Mouse (Mus musculus) hematopoietic stem cell, adult 5-6 weeks (primary cell): ENCODE data around the gene Cacng4. TPM values are rescaled to one million over a fixed set of nuclear protein-coding genes. Genes with fewer than 3 reads are reported as not detected.

Source experiments
- ATAC-seq, 2 experiments: fragments of 125-278 bp in 1 of 2; replicated peaks in 1 of 2; 2 replicates each; pipeline ENCODE4 v1.8.0; 2016 to 2017; ENCODE audit warnings: inconsistent platforms in 2 of 2, mild to moderate bottlenecking in 2 of 2, moderate number of reproducible peaks in 2 of 2, low read depth in 1 of 2, moderate TSS enrichment in 1 of 2; ENCODE audit not compliant: low FRiP score in 2 of 2, poor library complexity in 2 of 2, severe bottlenecking in 2 of 2, insufficient read depth in 1 of 2, low TSS enrichment in 1 of 2
- total RNA-seq: library from RNA; stranded (forward); fragments of 172-1452, 232-1000 nt; gene quantifications from 2 replicates; pipeline ENCODE4 v1.2.3, GENCODE M21; 2017

The Cacng4 gene
- total RNA-seq, 1 experiment from 2014 or later, result not detected

DNA sequence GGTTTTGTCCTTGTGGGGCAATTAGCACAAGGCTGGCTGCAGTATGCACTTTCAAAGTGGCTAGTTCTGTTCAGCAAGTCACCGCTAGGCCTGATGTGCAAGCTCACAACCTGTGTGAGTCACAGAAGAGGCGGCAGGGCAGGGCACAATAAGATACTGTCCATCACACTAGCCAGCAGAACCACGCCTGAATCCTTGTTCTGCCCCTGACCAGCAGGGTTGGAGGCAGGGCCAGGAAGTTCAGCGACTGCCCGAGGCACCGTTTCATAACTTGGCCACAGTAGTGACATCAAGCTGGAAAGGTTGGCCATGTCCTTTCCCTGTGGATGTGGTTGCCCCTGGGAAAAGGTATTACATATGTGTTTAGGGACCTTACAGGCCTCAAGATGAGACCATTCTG is 56.5 kb downstream of the Cacng4 start:
- ATAC-seq, result no peak

DNA sequence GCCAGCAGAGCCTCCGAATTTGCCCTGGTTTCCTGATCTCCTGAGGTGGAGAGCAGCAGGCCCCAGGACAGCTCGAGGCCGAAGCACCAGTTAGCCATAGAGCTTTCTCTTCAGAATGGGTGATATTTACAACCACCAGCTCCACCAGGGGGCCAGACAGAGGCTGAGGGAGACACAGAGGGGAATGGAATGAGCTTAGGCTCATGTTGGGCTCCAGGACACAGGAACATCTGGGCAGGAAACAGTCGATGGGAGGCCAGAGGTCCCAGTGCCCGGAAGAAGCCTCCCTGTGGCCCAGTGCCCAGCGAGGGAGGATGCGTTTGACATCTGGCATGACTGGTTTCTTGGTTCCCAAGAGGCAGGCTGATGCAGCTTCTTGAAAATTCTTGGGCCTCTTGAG is 60.2 kb downstream of the Cacng4 start:
- no peak for ATAC-seq

DNA sequence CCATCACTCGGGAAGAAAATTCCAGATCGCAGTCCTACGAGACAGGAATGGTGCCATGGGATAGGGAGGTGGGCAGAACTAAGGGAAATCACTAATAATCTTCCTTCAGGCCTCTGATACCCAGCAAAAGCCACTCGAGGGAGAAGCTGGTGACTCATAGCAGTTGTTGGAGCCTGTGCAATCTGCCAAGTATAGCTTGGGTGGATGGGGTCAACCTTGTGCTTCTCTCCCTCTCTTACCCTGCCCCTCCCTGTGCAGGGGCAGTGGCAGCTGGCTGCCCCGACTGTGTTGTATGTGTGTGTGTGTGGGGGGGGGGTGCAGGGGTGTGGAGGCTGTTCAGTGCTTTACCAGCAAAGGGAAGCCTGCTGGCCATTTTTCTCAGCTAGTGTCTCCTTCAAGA is 62.9 kb downstream of the Cacng4 start:
- no peak for ATAC-seq

DNA sequence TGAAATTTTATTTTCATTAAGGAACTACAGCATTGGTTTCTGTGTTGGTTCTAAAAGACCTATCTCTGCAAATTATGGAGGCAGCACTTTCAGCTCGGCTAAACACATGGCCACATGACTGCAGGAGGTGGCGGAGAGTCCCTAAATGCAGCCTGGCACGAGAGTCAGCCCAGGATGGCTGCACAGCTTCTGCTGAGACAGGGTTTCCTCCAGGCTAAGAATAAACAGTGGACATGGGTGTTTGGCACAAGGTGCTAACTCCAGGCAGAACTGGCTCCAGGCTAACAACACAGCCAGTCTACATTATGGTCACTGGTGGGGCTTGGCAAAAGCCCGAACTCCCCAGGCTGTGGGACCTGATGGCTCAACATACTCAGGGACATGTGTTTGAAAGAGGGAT is 63.4 kb downstream of the Cacng4 start:
- ATAC-seq, result no peak

- no peak for ATAC-seq
Measured at GRCm38 (mm10) chr11:107729141-107729540, 65.2 kb downstream of the Cacng4 start.

DNA sequence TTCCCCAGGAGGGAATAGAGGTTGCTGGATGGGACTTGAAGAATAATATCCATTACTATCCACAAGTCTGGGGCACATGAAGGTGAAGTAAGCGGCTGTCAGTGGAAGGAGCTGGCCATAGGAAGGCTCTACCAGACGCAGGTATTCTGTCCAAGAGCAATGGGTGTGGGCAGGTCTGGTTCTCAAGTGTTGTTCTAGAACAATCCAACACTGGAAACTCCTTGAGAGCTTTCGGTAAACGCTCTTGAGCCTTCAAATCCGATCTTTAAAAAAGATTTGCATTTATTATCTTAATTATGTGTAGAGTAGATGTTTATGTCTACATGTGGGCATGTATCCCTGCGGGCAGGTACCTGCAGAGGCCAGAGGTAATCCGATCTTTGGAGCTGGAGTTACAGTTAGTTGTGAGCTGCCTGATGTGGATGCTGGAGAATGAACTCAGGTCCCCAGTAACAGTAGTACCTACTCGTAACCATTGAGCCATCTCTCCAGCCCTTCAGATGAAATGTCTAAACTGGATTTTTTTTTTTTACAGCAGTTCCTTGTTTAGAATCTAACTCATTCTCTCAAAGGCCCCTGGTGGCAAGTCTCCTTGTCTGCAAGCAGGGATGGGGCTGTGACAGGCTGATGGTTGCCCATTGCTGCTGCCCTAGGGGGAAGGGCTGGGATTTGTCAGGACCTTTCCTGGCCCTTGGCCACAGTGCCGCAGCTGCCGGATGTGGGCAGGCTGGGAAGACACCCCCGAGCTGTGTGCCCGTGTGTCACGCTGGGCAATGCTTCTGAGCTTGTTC is 66.1 kb downstream of the Cacng4 start:
- no peak for ATAC-seq

- no peak for ATAC-seq
Measured at GRCm38 (mm10) chr11:107724603-107725002, 69.8 kb downstream of the Cacng4 start.

- ATAC-seq, result no peak
Measured at GRCm38 (mm10) chr11:107721057-107721456, 73.3 kb downstream of the Cacng4 start.

- ATAC-seq, result peak; percentile 92
Measured at GRCm38 (mm10) chr11:107720264-107721021, 73.9 kb downstream of the Cacng4 start.

DNA sequence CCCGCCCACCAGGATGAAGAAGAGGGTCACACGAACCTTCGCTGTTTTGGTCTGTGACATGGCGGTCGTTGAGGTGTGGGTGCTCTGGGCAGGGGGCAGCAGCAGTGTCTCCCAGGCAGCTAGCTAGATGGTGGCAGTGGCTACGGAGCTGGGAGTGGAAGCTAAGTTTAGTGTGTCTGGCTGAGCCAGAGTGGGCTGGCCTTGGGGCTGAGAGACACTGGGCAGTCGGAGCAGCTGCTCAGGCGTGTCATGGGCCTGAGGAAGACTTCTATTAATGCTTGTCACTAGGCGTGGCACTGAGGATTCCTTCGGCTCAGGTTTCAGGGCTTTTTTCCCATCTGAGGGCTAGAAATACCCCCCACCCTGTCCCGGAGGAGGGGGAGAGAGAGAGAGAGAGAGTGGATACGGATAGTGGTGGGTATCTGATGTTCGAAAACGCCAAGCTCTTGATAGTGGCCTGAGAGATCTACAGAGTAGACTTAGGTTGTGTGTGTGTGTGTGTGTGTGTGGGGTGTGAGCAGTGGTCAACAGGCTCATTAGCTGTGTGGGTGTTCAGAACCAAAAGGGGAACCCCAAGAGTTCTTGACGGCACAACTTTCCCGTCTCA is 77.9 kb downstream of the Cacng4 start, which contains the start of gene Cacng1:
TSS of gene Cacng1 (minus strand) at position 191 of the 607 bp plus-strand sequence.
- ATAC-seq, result no peak

- no peak for ATAC-seq
Measured at GRCm38 (mm10) chr11:107714368-107714767, 80.0 kb downstream of the Cacng4 start.

DNA sequence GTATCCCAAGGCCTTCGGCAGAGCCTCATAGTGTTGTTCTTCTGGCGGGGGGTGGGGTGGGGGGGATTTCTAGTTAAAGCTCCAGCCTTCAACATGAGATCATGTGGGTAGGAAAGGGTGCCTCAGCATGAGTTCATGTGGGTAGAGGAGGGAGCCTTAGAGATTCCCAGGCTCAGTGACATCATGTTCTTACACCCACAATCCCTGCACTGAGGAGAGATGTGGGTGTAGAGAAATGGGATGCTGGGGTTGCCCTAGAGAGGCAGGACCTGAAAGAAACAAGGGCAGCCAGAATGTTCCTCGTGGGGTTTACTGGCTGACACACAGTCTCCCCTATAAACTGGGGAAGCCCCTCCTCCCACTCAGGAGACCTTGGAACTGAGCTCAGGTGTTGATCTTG is 84.0 kb downstream of the Cacng4 start:
- ATAC-seq, result no peak

- no peak for ATAC-seq
Measured at GRCm38 (mm10) chr11:107707897-107708610, 86.3 kb downstream of the Cacng4 start.

DNA sequence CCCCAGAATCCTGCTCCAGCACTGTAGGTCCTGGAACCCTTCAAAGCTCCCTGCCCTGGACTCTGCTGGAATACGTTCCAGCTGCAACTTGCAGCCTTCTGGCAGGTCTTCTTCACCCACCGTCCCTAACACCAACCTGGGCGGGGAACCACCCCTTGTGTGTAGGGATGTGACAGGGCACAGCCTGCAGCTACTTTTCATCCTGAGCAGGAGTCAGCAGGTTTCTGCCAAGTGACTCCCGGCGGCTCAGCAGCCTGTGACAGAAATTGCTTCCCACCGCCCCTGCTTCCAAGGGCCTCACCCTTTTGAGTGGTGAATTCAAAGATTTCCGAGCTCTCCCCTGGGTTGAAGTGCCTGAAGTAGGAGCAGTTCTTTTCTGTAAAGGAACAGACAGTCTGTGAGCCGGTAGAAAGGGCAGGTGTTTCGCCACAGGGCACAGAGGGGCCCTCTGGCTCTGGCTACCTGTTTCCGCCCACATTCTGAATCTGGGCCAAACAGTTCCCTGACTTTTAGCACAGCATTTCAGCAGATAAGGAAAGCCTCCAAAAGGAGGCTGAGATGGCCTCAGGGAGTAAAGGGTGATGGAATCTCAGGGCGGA is 88.8 kb downstream of the Cacng4 start:
- ATAC-seq, result no peak

DNA sequence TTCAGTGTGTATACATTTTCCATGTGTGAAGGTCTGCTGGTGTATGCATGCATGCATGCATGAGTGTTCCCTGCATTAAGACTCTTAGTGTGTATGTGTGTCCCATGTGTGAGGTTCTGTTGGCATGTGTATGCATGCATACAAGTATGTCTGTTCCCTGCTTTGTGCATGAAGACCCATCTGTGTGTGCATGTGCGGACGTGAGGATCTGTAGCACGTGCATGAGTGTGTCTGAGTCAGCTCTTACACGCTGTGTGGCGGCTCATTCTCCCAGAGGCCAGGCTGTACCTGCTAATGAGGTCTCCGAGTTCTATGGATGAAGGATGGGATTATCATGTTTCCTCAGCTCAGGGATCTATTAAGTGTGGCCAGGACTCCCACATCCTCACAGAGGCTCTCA is 89.3 kb downstream of the Cacng4 start:
- no peak for ATAC-seq

DNA sequence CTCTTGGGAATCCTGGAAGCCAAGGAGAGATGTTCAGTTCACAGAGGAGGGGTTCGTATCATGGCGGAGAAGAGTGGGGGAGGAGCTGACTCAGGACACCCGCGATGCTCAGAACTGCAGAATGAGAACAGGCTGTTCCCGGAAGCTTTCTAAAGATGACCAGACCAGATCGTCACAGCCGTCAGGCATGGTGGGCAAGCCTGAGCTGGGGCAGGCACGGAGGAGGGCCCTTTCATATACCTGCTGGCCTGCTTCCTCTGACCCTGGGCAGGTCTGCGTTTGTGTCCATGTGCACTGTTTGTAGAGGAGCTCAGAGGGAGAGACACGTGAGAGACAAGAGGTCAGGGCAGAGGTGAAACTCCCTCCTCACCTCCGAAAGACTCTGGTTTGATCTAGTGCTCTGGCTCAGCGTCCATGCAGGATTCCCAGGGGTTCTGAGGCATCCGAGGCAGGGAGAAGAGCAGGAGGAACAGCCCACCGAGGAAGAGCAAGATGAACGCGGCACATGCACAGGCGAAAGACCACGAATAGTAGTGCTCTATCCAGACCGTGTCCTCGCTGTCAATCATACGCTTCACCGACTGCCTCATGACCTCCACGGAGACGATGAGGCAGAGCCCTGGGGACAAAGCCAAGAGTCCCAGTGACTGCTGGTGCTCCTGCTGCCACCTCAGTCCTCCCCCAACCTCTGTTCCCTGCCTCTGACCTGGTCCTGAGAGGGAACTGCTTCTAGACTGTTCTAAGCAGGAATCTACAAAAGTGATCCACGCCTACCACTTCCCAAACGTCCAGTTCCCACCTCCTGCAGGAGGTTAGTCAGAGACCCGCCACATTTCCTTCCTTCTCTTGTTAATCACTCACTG is 90.9 kb downstream of the Cacng4 start:
- ATAC-seq, result no peak
